Mouse (Mus musculus): ENCODE results near the gene Dr1. TPM values are rescaled to one million over a fixed set of nuclear protein-coding genes. Genes with fewer than 3 reads are reported as not detected.

The Dr1 gene
- polyA plus RNA-seq, 1 experiment from 2014 or later = 38.6 TPM

Other genes with a start within 250 kb of the Dr1 start
- gene Mtf2, start 203.2 kb upstream of the Dr1 start, polyA plus RNA-seq (2015; fragmentation: Nextera tagmentation; extraction: Ambion mirVana) = 69.1 and 74.9 TPM in 2 replicates
- 42.0 and 46.8 TPM in 2 replicates for gene Tmed5, start 136.3 kb upstream of the Dr1 start, polyA plus RNA-seq (2015; fragmentation: Nextera tagmentation; extraction: Ambion mirVana)
- 5.9 and 7.7 TPM in 2 replicates for gene Ccdc18, start 136.0 kb upstream of the Dr1 start, polyA plus RNA-seq (2015; fragmentation: Nextera tagmentation; extraction: Ambion mirVana)
- 7.9 and 8.3 TPM in 2 replicates for gene Pigg, start 43.7 kb downstream of the Dr1 start, polyA plus RNA-seq (2015; fragmentation: Nextera tagmentation; extraction: Ambion mirVana)
- gene Gm42517, start 99.0 kb downstream of the Dr1 start, polyA plus RNA-seq (2015; fragmentation: Nextera tagmentation; extraction: Ambion mirVana) = 0.07 TPM in 1 of 2 replicates, not detected in the other
- gene Pde6b, start 119.5 kb downstream of the Dr1 start, polyA plus RNA-seq (2015; fragmentation: Nextera tagmentation; extraction: Ambion mirVana) = 0.43 and 0.47 TPM in 2 replicates
- gene Atp5k, start 165.6 kb downstream of the Dr1 start, polyA plus RNA-seq (2015; fragmentation: Nextera tagmentation; extraction: Ambion mirVana) = 440 and 455 TPM in 2 replicates
- gene Mfsd7a, start 180.0 kb downstream of the Dr1 start, polyA plus RNA-seq (2015; fragmentation: Nextera tagmentation; extraction: Ambion mirVana) = 0.38 and 0.55 TPM in 2 replicates
- gene Pcgf3, start 192.3 kb downstream of the Dr1 start, polyA plus RNA-seq (2015; fragmentation: Nextera tagmentation; extraction: Ambion mirVana) = 12.7 and 15.5 TPM in 2 replicates